Mouse (Mus musculus) left cerebral cortex, postnatal 14 days (tissue): ENCODE results near the gene Mmab. TPM values are rescaled to one million over a fixed set of nuclear protein-coding genes. Genes with fewer than 3 reads are reported as not detected.
A peak's percentile ranks its signal among the peaks of the same experiment; 100 is the strongest.

Experiments used
- DNase-seq, 2 experiments: peaks; one replicate each; pipeline ENCODE4 v3.0.0; 2021 to 2022; ENCODE audit warnings: low spot score in 2 of 2, mixed read lengths in 1 of 2
- intact Hi-C: fragments of 180-260 bp; cut with DNase I; formaldehyde crosslinking; loops from one replicate; pipeline ENCODE4 v1.15.1; 2025
- total RNA-seq, 2 experiments: library from RNA; stranded (reverse); gene quantifications; 2 replicates each; pipeline ENCODE4 v1.2.3; 2021

The Mmab gene
- total RNA-seq, 2 experiments from 2014 or later = 23.5 to 24.1 TPM

DNA sequence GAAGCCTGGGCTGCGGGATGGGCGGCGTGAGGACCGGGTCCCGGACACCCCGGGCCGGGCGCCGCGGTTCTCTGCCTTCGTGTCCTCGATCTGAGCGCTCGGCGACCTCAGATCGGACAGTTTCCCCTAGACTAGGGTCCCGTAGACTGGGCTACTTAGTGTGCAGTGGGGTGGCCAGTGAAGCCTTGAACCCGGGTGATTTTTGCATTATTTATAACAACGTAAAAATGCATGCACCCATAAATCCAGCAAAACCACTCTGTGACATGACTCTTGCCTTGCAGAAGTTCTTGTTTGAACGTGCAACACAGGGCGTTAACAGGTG is 470 bp upstream of the Mmab start:
- DNase-seq = no peak
- intact Hi-C loops = loop anchor here (5.0 kb wide), 1 partner anchor 123 kb away; the partner anchor contains the start of gene Fam222a

DNA sequence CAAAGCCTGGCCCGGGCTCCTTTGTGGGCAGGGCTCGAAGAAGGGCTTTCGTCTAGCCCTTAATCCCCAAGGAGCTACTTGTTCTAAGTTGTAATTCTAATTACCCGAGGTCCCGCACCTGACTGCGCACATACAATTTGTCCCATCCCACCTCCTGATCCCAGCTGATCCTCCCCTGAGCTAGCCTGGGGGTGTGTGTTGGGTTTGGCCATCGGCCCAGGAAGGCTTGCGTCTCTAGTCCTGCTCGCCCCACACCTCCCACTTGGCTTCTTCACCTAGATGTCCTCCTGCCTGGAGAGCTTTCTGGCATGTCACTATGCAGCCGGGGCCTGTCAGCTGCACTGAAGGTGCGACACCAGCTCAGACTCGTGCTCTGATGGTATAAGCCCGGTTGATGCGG is 8.3 kb downstream of the Mmab start:
- intact Hi-C loops = no loop called here
- no peak for DNase-seq

DNA sequence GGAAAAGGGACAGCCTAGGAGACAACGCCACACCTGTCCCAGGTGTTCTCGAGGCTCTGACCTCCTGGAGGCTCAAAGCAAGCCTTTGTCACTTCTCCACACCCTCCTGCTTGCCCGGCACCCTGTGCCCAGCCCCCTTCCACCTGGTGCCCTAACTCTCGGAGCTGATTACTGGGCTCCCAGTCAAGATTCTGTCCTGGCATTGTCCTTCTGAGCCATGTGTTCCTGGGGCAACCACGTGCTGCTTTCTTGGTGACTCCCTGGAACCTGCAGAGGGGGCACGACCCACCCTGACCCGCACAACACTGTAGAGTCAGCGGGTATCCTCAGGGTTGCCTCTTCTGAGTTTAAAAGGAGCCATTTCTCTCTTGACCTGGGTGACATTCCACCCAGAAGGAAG is 9.5 kb downstream of the Mmab start:
- intact Hi-C loops = no loop called here
- DNase-seq = no peak

DNA sequence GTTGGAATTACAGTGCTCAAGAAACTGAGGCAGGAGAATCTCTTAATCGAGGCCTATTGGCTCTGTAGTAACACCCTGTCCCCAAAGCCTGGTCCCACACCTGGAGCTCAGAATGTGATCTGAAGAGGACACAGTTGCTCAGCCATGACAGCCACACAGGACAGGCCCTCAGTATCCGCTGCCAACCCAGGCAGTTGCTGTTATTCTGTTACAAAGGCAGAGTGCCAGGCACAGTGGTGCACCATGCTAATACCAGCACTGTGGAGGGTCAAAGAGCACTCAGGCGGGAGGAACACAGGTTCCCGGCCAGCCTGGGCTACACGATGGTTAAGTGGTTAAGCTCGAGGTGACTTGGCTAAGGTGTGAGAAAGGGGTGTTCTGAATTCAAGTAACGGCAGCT is 14.1 kb downstream of the Mmab start:
- no peak for DNase-seq
- intact Hi-C loops = no loop called here

DNA sequence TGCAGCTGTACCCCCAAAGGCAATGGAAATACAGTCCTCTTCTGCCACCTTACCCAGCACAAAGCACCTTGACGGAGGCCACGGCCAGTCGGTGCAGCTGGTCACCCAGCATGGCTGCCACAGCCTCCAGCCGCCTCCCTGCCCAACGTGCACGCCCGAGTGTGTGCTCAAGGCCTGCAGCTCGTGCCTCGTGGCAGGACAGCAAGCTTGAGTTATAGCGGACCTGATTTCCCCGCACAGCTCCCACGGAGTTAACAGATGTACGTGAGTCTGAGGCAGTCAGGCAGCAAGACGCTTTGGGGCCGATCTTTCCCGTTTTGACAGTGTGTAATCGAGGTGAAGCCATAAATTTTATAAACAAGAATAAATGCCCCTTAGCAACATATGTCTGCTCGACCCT is 15.2 kb downstream of the Mmab start:
- no peak for DNase-seq
- intact Hi-C loops = no loop called here

DNA sequence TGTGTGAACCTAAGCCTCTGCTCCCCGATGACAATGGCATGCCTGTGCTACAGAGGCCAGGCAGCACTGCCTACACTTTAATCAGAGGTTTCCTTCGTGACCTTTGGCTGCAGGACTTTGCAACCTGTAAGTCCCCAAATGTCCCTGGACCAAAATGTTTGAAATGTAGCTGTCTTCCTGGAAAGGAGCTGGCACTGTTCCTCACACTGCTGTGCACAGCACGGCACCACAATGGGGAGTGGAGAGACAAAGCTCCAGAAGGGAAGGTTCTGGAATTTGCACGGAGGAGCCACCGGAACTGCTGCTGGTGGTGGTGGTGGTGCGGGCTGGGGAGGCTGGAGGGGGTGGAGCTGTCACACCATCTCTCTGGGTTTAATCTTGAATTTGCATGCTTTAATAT is 17.1 kb downstream of the Mmab start:
- intact Hi-C loops = no loop called here
- no peak for DNase-seq

DNA sequence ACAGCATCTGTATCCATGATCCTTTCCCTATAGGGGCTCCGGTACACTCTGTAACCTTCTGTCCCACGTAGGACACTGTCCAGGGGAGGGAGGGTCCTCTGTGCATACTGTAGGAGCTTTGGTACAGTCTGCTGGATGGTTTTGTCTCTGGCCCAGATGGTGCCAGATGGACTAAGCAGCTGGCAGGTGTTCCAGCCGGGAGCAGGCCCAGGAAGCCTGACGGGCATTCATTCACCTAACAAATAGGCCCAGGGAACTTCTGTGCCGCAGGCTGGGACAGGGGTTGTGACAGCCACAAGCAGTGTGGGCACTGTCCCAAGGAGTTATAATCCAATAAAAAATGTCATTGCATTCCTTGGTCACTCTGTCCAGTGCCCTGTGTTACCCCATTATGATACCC is 19.9 kb downstream of the Mmab start:
- peak in 1 of 2 experiments; percentile 30 for DNase-seq

DNA sequence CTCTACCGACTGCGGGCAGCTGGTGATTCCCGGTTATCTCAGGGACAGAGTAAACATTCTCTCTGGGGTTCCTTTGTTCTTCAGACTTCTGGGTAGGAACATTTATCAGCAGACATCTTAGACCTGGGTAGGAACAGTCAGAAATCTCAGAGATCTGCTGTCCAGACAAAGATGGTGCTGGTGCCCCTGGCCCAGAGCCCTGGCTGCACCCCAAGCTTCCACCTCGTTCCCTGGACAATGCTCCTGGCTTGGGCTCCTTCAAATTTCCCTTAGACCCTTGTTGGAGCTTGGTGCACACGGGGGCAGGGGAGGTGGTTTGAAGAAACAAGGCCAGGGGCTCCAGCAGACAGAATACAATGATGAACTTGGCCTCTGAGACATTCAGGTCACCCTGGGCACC is 21.3 kb downstream of the Mmab start:
- no peak for DNase-seq
- intact Hi-C loops = no loop called here

More for the DNA sequence above, 19.9 kb downstream of the Mmab start:
- intact Hi-C loops = no loop called here

DNA sequence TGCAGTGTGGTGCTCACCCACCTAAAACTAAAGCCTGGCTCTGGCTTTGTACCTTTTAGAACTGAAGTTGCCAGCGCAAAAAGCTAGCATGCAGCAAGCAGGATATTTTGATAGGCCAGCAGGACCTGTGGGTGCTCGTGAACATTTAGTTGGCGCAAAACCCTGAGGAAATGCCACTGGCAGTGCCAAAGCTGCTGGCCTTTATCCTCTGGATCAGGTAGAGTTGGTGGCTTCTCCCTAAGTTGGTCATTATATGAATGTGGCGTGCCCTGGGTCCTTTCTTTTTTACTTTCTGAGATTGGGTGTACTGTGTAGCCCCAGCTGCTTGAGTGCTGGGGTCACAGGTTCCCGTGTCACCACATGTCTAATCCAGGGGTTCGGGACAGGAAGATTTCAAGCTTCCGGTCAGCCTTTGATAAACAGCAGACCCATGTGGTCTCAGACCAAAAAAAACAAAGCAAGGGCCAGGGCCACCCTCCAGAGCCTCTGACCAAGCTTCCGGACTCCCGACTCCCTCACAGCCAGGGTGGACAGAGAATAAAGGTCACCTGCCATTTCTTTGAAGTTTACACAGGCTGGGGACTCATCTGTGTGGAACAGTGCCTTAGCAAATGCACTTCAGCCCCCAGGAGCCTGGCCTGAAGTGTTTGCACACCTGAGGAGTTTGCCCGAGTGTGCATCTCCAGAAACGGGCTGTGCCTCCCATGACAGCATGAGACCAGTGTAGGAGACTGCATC is 22.1 kb downstream of the Mmab start:
- intact Hi-C loops = no loop called here

DNA sequence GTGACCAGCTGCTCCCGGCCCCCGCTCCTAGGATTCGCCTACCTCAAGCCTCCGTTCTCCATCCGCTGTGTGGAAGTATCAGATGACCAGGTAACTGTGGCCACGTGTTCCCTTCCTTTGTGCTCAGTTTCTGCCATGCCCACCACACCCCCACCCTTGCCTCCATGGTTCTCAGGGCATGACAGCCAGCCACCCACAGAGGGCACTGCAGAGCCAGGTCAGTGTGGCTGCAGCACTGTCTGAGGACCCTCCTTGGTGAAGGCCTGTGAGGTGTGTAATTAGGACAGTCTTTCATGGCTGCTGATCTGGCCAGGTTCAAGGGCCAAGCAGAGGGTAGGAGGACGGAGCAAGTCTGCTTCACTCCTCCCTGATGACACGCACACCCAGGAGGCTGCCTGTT is 25.3 kb downstream of the Mmab start:
- no peak for DNase-seq

More for the DNA sequence above, 22.1 kb downstream of the Mmab start:
- DNase-seq = no peak

DNA sequence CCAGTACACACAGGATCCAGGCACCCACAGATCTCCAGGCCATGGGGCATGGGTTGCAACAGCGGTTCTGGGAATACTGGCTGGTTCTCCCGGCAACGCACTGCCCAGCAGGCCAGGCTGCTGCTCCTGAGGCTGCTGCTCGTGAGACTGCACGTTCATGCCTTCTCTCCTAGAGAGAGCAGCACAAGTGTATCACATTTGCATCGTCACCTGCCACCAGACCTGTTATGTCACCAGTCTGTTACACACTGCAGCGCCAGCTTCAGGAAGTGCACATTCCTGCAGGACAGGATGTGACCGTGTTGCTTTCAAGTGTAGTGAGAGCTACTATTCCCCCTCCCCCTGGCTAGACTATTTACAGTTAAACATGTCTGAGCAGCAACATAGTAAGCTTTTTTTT is 27.0 kb downstream of the Mmab start:
- intact Hi-C loops = no loop called here
- peak in 1 of 2 experiments; percentile 33 for DNase-seq

More for the DNA sequence above, 25.3 kb downstream of the Mmab start:
- intact Hi-C loops = no loop called here

DNA sequence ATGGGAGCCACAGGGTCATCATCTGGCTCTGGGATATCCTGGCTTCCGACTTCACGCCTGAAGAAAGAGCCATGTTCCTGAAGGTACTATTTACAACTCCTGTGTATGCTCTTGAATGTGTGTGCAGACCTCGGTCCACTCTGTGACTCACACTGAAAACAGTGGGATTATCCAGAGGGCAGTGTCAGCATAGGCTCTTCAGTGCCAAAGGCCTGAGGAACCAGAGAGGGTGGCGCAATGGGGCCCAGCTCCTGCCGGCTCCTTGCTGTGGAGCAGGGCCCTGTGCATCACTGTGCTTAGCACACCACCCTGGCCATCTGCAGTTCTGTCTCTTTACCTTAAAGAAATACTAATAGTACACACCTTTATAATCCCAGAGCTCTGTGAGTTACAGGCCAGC is 28.3 kb downstream of the Mmab start:
- intact Hi-C loops = no loop called here

DNA sequence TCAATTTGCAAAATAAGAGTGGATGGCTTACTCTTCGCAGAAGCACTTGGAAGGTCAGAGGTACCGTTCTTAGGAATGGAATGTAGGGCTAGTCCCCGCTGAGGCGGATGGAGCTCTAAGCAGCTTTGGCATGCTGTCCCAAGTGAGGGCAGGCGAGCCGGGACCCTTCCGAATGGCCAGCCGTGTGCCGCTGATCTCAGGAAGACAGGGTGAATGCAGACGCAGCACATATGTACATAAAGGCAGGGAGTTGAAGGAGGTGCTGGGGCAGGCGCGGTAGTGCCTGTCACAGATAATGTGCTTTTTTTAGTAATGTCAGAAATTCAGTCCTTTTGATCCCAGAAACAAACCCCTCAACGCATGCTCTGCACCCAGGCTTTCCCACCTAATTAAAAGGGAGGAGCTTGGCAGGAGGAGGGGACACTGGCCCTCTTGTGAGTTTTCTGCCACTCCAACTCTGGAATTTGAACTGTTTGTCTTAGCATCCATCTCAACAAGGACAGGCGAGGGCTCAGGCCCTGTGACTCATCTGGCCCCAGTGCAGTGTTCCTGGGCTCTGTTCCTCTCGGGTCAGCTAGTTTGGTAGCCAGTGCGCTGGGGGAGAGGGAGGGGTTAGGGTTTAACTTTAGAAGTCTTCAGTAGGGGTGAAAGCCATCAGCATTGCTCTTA is 30.7 kb downstream of the Mmab start:
- no peak for DNase-seq
- intact Hi-C loops = no loop called here

More for the DNA sequence above, 28.3 kb downstream of the Mmab start:
- no peak for DNase-seq

DNA sequence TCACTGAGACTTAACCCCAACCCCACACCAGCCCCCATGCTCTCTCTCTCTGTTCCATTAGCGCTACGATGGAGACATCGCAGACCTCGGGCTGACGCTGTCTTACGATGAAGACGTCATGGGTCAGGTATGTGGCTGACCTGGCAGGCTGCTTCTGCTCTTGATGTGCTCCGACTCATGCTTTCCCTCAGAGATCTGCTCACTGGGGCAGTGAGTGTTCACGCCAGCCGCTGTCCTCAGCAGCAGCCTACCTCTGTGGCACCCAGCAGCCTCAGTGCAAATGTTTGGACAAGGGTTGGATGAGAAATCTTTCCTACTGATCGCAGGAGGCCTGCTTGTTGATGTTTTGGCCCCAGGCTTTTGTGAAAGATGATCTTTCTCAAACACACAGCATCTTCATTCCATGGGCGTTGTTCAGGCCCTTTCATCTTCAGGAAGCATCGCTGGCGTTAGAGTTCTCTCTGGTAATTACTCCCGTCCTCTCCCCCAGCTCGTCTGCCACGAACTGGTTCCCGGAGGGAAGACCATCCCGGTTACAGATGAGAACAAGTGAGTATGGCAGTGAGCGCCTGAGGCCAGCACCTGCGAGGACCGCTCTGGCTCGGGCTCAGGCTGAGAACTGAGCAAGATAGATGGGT is 31.4 kb downstream of the Mmab start:
- no peak for DNase-seq
- intact Hi-C loops = no loop called here

DNA sequence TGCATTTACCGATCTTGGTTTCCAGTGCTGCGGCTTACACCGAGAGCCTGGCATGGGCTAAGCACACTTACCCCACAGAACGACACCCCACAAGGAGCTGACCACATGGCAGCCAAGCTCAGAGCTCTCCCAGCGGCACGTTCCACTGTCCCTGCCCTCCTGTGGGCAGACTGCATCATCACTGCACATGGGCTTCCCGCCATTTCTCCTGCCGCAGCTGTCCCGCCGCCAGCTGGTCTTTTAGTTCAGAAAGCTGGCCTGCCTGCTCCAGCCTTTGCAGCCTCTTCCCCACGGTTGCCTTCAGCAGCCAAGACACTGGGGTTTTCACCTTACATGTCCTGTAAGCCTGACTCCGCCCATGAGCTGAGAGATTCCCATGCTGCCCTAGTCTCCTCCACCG is 33.4 kb downstream of the Mmab start:
- DNase-seq = no peak
- intact Hi-C loops = no loop called here

DNA sequence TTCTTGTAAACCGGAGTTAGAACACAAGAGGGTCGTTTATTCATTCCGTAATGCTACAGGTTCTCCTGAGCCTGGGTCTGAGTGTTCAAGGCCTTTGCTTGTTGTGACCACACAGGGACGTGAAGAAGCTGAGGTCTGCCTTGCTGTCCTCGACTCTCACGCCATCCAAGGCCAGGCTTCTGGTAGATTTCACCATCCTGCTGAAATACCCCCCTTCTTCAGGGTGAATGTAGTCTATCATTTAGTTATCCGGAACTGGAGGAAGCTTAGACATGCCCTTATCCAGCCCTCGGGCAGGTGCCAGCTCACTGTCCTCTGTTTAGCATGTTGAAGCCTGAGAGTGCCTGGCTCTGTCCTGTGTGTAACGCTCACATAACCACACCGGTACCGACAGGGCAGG is 35.0 kb downstream of the Mmab start:
- intact Hi-C loops = no loop called here
- no peak for DNase-seq

DNA sequence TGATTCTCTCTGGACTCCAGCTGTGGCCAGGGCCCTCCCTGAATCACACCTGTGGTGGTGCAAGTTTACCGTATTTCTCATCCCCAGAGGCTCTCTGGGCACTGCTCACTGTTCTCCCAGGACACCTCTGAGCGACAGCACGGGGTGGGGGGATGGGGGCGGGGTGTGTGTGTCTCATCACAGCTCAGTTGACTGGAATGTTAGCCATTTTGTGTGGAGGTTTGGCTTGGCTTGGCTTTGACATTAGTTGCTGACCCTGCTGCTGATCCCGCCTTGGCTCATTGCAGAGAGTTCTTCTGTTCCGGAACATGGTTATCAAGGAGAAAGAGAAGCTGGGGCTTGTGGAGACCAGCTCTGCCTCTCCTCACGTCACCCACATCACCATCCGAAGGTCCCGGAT is 36.0 kb downstream of the Mmab start:
- intact Hi-C loops = no loop called here

DNA sequence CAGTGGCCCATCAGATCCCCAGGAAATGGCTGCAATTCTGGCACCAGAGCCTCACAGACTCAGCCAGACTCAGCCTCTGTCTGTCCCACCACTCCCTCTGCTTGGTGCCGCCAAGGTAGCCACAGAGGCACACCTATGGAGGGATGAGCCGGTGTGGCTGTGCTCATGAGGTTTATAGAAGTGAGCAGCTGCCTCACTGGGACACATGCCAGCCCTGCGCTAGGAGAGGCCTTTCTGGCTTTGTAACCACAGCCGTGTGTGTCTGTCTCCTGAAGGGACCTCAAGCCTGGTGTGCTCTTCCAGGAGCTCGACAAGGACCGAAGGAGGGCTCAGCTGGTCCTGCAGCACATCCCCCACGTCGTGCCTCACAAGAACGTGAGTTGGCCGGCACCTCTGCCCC is 36.6 kb downstream of the Mmab start:
- intact Hi-C loops = no loop called here
- no peak for DNase-seq

More for the DNA sequence above, 36.0 kb downstream of the Mmab start:
- no peak for DNase-seq

DNA sequence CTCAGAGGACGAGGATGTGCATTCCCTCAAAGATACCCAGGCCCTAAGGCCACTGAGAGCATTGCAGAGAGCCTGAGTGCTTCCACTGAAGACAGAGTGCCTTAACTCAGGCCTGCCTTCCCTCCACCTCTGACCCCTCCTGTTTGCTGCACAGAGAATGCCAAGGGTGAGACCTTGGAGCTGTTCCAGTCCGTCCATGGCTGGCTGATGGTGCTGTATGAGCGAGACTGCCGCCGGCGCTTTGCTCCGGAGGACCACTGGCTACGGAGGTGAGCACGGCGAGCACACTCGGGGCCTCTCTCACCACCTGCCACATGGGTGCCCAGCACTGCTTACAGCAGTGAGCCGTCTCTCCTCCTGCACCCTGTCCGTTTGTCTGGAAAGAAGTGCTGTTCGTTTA is 37.3 kb downstream of the Mmab start:
- DNase-seq = no peak
- intact Hi-C loops = no loop called here

DNA sequence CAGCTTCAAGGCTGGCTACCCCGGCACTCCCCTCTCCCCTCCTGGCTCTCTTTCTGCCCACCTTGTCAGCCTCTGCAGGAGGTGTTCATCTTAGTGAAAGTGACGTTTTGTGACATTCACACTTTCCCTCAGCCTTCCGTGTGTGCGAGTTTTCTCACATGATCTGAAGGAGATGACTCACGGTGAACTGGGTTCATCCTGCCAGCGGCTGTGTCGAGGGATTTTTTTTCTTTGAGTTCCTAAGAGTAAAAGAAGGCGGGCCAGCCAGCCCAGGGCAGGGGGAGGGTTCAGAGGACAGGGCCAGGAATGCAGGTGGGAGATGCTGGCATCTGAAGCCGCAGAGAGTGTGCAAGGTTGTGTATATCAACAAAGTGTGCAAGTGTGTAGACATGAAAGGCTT is 50.7 kb downstream of the Mmab start:
- intact Hi-C loops = no loop called here
- DNase-seq = no peak

DNA sequence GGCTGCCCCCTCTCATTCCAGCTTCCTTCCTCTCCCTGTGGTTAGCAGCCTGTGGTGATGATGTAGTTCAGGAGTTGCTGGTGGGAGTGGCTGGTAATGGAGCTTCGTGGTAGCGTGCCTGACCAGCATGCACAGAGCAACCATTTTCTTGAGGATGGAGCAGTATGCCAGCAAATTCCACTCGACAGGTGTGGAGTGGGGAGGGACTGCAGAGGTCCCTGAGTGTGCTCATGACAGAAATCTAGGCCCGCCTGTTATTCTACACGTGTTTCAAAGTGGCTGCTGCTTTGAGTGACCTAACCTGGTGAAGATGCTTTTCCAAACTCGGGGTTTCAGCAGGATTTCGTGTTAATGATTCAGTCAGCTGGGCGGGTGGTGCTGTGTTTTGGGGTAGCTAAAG is 59.4 kb downstream of the Mmab start:
- intact Hi-C loops = loop anchor here (5.0 kb wide), 1 partner anchor 72 kb away; no protein-coding TSS in a partner anchor

More for the DNA sequence above, 59.4 kb downstream of the Mmab start:
- no peak for DNase-seq
